In the genomic region with DNA sequence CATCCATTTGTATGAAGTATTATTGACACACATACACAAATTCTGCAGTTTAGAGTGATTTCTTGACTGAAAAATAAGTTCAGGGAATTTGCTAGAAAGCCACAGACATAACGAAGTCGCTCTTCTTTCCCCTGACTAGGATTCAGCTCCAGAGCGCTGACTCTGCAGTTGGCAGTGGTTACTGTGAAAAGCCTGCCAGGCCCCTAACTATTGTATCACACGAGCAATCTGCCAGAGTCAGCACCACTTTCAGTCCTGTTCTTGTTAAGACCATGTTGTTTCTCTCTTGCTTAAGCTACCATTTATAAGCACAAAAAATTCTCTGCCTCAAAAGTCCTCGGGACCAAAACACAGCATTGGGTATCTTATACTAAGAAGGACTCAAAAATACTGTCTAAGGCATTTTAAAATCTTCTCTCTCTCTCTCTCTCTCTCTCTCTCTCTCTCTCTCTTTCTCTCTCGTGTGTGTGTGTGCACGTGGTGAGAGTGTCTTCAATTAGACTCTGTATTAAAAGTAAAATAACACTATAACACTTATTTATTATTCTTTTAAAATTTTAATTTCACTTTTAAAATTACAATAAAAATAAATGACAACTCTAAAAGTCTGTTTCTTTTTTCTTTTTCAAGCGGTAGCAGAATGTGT, we compare ENCODE assay signal across 10 mouse cellular contexts. TPM values are rescaled to one million over a fixed set of nuclear protein-coding genes. Genes with fewer than 3 reads are reported as not detected.
A peak's percentile ranks its signal among the peaks of the same experiment; 100 is the strongest.
DNase-seq lines count a peak whose midpoint lies in the region; ATAC-seq and TF ChIP-seq lines count a peak whose summit lies in the region.
"Had no signal": no experiment of that assay in that cellular context is flagged by ENCODE, and none has a peak within 500 bp of the region (broad histone marks: within the 10 kb centered on the region; RNA-seq: fewer than 3 reads in every experiment).

No protein-coding gene starts in this region.

- no peak overlapping the region for H3K4me3 ChIP-seq in lung, embryonic 14.5 days (ENCODE audit: low read depth, low read length)
- H3K4me3 ChIP-seq: embryonic facial prominence, embryonic 12.5 days; stomach, embryonic 15.5 days had no signal

- ATAC-seq in lung, embryonic 14.5 days (ENCODE audit: insufficient read depth): peak; percentile 73; the same call in 1 of the 2 replicates
- no peak for ATAC-seq in monocyte, adult 5-6 weeks (replicated peaks; ENCODE audit: insufficient number of reproducible peaks, low FRiP score, low TSS enrichment, poor library complexity, severe bottlenecking)

- no peak for TF ChIP-seq CTCF in lung, embryonic 14.5 days (IDR thresholded peaks at IDR 0.05; ENCODE audit: low read depth)

- DNase-seq in gastrocnemius, adult 18-20 months (ENCODE audit: low spot score): peak; percentile 9
- DNase-seq in gastrocnemius, adult 8-10 months (ENCODE audit: low spot score in 2 of 2): no peak
- peak; percentile 2 to 45 for DNase-seq in urinary bladder, postnatal 36 days (ENCODE audit: low spot score in 2 of 2)
- no peak for DNase-seq in urinary bladder, postnatal 25 days (ENCODE audit: low spot score)
- peak; percentile 42 for DNase-seq in heart, postnatal 4 days
- peak; percentile 80 for DNase-seq in lung, embryonic 14.5 days
- DNase-seq in MN1 (ENCODE audit: low spot score): no peak

- no peaks in the 10 kb centered on the region for H3K36me3 ChIP-seq in lung, embryonic 14.5 days (ENCODE audit: insufficient read depth)
- H3K36me3 ChIP-seq: embryonic facial prominence, embryonic 12.5 days; stomach, embryonic 15.5 days had no signal

- no peak overlapping the region for H3K4me2 ChIP-seq in lung, embryonic 14.5 days
- H3K4me2 ChIP-seq: embryonic facial prominence, embryonic 12.5 days; stomach, embryonic 15.5 days had no signal

- H3K9ac ChIP-seq in lung, embryonic 14.5 days: no peak overlapping the region
- H3K9ac ChIP-seq: embryonic facial prominence, embryonic 12.5 days; stomach, embryonic 15.5 days had no signal

- no peaks in the 10 kb centered on the region for H3K4me1 ChIP-seq in lung, embryonic 14.5 days (ENCODE audit: insufficient read depth)

- no peaks in the 10 kb centered on the region for H3K9me3 ChIP-seq in lung, embryonic 14.5 days (ENCODE audit: low read depth, low read length)
- H3K9me3 ChIP-seq: embryonic facial prominence, embryonic 12.5 days; stomach, embryonic 15.5 days had no signal

- H3K27me3 ChIP-seq in lung, embryonic 14.5 days (ENCODE audit: insufficient read depth, low read length): no peaks in the 10 kb centered on the region
- H3K27me3 ChIP-seq: embryonic facial prominence, embryonic 12.5 days; stomach, embryonic 15.5 days had no signal

- WGBS in lung, embryonic 14.5 days: 53% methylated on average over 8 of the region's 8 CpGs

- H3K27ac ChIP-seq in lung, embryonic 14.5 days (ENCODE audit: low read depth): no peak overlapping the region
- H3K27ac ChIP-seq: embryonic facial prominence, embryonic 12.5 days; stomach, embryonic 15.5 days had no signal

RNA-seq across cellular contexts. Expression of gene Rarb, which starts 22.1 kb away (rescaled TPM):
- total RNA-seq in gastrocnemius, adult 18-20 months (2021): 10 to 100 TPM in 1 of 2 experiments, 1 to 10 TPM in 1; 9.9 to 12.5 TPM
- total RNA-seq in gastrocnemius, adult 8-10 months (2022): 10 to 100 TPM in 3 of 4 experiments, 1 to 10 TPM in 1; 9.2 to 14.2 (median 12.3) TPM
- 10 to 100 TPM; 16.8 to 20.3 TPM for total RNA-seq in heart, postnatal 4 days (2021)
- 17.3 and 17.9 TPM in 2 replicates for polyA plus RNA-seq in lung, embryonic 14.5 days (2014; fragmentation: Nextera tagmentation; extraction: Ambion mirVana)
- 0.67 to 1.7 TPM (median 0.78 TPM) in 3 replicates for total RNA-seq in monocyte, adult 5-6 weeks (2017)

Comparison
In these comparisons a context has a peak if more than half of its experiments do, and no peak if none do; other contexts are left out.
1. DNase-seq: peak in gastrocnemius, adult 18-20 months (single experiment), urinary bladder, postnatal 36 days (2 of 2), heart, postnatal 4 days (single experiment) and lung, embryonic 14.5 days (single experiment); none in gastrocnemius, adult 8-10 months (0 of 2), urinary bladder, postnatal 25 days (single experiment) and MN1 (single experiment).